ENCODE assay signal across 8 mouse cellular contexts in the genomic region with DNA sequence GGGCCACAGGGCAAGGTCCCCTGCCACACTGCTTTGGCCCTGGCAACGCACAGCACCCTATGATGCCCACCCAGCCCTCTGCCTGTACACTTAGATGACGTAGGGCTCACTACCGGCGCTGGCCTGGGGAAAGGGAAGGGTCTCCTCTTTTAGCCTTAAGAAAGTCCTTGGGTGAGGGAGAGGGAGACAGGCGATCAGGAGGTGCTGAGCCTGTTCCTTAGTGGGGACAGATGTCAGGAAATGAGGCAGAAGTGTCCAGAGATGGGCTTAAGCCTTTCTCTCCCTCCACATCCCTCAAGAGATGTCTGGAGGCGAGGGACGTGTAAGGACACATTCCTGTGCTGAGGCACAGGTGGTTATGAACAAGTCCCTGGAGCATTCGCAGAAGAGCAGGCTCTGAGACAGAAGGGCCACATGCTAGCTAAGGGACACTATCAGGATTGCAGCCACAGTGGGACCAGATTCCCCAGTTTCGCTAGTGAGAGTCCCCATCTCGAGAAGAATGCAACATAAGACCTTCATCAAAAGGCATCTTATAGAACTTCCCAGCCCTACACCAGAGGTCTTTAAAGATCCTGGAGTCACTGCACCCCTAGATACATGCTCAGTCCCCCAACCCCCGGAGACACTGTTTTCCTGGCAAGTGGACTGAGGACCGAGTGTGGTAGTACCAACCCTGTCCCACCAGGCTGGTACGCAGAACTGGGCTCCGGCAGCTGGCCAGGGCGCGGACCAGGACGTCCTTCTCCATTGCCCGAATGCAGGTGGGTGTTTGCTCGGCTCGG. TPM values are rescaled to one million over a fixed set of nuclear protein-coding genes. Genes with fewer than 3 reads are reported as not detected.
DNase-seq lines count a peak whose midpoint lies in the region; ATAC-seq and TF ChIP-seq lines count a peak whose summit lies in the region.

No protein-coding gene starts in this region.

- 28% methylated on average over 20 of the region's 20 CpGs for WGBS in cerebellum, adult 2 months
- 39% methylated on average over 20 of the region's 20 CpGs for WGBS in lung, postnatal 0 days
- 39% methylated on average over 20 of the region's 20 CpGs for WGBS in hindbrain, embryonic 12.5 days

- TF ChIP-seq EP300 in lung, postnatal 0 days (IDR thresholded peaks at IDR 0.05), result no peak

- no peak; the same call in 1 of the 2 replicates for ATAC-seq in cerebellum, adult (ENCODE audit: insufficient number of reproducible peaks, low FRiP score, low TSS enrichment)
- no peak for ATAC-seq in lung, postnatal 0 days
- peak; percentile 3; the same call in 1 of the 2 replicates for ATAC-seq in hindbrain, embryonic 12.5 days (ENCODE audit: low FRiP score)
- 0 out of 2 replicates have a peak, but pooled peaks have one; percentile 5 for ATAC-seq in megakaryocyte-erythroid progenitor cell, adult 5-6 weeks (replicated peaks; ENCODE audit: low FRiP score, low TSS enrichment, poor library complexity, severe bottlenecking)
- no peak for ATAC-seq in frontal cortex, adult (ENCODE audit: low TSS enrichment)

- peak overlapping the region; percentile 65; the same call in 1 of the 2 replicates for H3K27ac ChIP-seq in cerebellum, adult 2 months (ENCODE audit: insufficient read depth, low read length)
- H3K27ac ChIP-seq in lung, postnatal 0 days (ENCODE audit: low read length), result no peak overlapping the region
- no peak overlapping the region for H3K27ac ChIP-seq in hindbrain, embryonic 12.5 days

- no peaks in the 10 kb centered on the region for H3K36me3 ChIP-seq in lung, postnatal 0 days (ENCODE audit: insufficient read depth, low read length)
- H3K36me3 ChIP-seq in hindbrain, embryonic 12.5 days, result no peaks in the 10 kb centered on the region

- no peaks in the 10 kb centered on the region for H3K27me3 ChIP-seq in cerebellum, adult 2 months (ENCODE audit: control insufficient read depth, insufficient read depth, low read length)
- peaks cover 16% of the 10 kb centered on the region for H3K27me3 ChIP-seq in lung, postnatal 0 days (replicated peaks; ENCODE audit: insufficient read depth, low read length)
- peaks cover 60% of the 10 kb centered on the region for H3K27me3 ChIP-seq in hindbrain, embryonic 12.5 days

- TF ChIP-seq POLR2A in cerebellum, adult 2 months (IDR thresholded peaks at IDR 0.05; ENCODE audit: borderline replicate concordance, insufficient read depth, low read length), result no peak

- no peak for DNase-seq in cerebellum, adult 2 months
- no peak for DNase-seq in lung, postnatal 0 days (ENCODE audit: low spot score)
- no peak for DNase-seq in lung, postnatal 25 days (ENCODE audit: low spot score)
- DNase-seq in retina, embryonic 14.5 days (ENCODE audit: low spot score), result no peak

- H3K9ac ChIP-seq in lung, postnatal 0 days (replicated peaks; ENCODE audit: low read depth), result no peak overlapping the region
- H3K9ac ChIP-seq in hindbrain, embryonic 12.5 days, result peak overlapping the region; percentile 70

- H3K4me1 ChIP-seq in cerebellum, adult 2 months (ENCODE audit: control insufficient read depth, insufficient read depth, low read length), result peaks cover 32% of the 10 kb centered on the region
- H3K4me1 ChIP-seq in lung, postnatal 0 days (ENCODE audit: insufficient read depth, low read depth, low read length), result peaks cover 5% of the 10 kb centered on the region; the same call in 1 of the 2 replicates
- H3K4me1 ChIP-seq in hindbrain, embryonic 12.5 days, result peaks cover 15% of the 10 kb centered on the region

- peak overlapping the region; percentile 75 for H3K4me3 ChIP-seq in cerebellum, adult 2 months (replicated peaks; ENCODE audit: insufficient read depth, low read depth, low read length)
- H3K4me3 ChIP-seq in lung, postnatal 0 days (ENCODE audit: low read depth, low read length), result peak overlapping the region; percentile 53
- peak overlapping the region; percentile 61 for H3K4me3 ChIP-seq in hindbrain, embryonic 12.5 days

- H3K9me3 ChIP-seq in lung, postnatal 0 days (ENCODE audit: low read length), result no peaks in the 10 kb centered on the region
- H3K9me3 ChIP-seq in hindbrain, embryonic 12.5 days (replicated peaks), result no peaks in the 10 kb centered on the region

- TF ChIP-seq CTCF in cerebellum, adult 2 months (IDR thresholded peaks at IDR 0.05; ENCODE audit: borderline replicate concordance, insufficient read depth, low read depth, low read length), result no peak
- no peak for TF ChIP-seq CTCF in lung, postnatal 0 days (IDR thresholded peaks at IDR 0.05)

- H3K4me2 ChIP-seq in lung, postnatal 0 days (replicated peaks; ENCODE audit: low read depth, low read length), result peak overlapping the region; percentile 93
- peak overlapping the region; percentile 95 for H3K4me2 ChIP-seq in hindbrain, embryonic 12.5 days (replicated peaks)

RNA-seq across cellular contexts. Expression of gene Coro2a, which starts 1.3 kb away (rescaled TPM):
- polyA plus RNA-seq in cerebellum, adult 2 months (2012; rRNA removed), result 26.6 and 28.8 TPM in 2 replicates
- 2.3 and 2.5 TPM in 2 replicates for polyA plus RNA-seq in lung, postnatal 0 days (2015; fragmentation: Nextera tagmentation; extraction: Ambion mirVana)
- polyA plus RNA-seq in hindbrain, embryonic 12.5 days (2016; fragmentation: Nextera tagmentation; extraction: Ambion mirVana), result 7.0 and 7.4 TPM in 2 replicates
- 9.8 and 18.9 TPM in 2 replicates for total RNA-seq in megakaryocyte-erythroid progenitor cell, adult 5-6 weeks (2014; fragmentation: Nextera tagmentation)
- total RNA-seq in megakaryocyte-erythroid progenitor cell, adult 5-6 weeks (2017), result 1.6 and 7.3 TPM in 2 replicates

RNA-seq across cellular contexts. Expression of gene Tbc1d2, which starts 49.3 kb away (rescaled TPM):
- 3.0 and 3.2 TPM in 2 replicates for polyA plus RNA-seq in cerebellum, adult 2 months (2012; rRNA removed)
- 6.7 and 6.9 TPM in 2 replicates for polyA plus RNA-seq in lung, postnatal 0 days (2015; fragmentation: Nextera tagmentation; extraction: Ambion mirVana)
- 1.4 and 1.5 TPM in 2 replicates for polyA plus RNA-seq in hindbrain, embryonic 12.5 days (2016; fragmentation: Nextera tagmentation; extraction: Ambion mirVana)
- 0.26 and 0.64 TPM in 2 replicates for total RNA-seq in megakaryocyte-erythroid progenitor cell, adult 5-6 weeks (2014; fragmentation: Nextera tagmentation)
- 0.80 and 0.88 TPM in 2 replicates for total RNA-seq in megakaryocyte-erythroid progenitor cell, adult 5-6 weeks (2017)

Comparison
In these comparisons a context has a peak if more than half of its experiments do, and no peak if none do; other contexts are left out.
1. ATAC-seq: peak in hindbrain, embryonic 12.5 days (single experiment) and megakaryocyte-erythroid progenitor cell, adult 5-6 weeks (single experiment); none in cerebellum, adult (single experiment), lung, postnatal 0 days (single experiment) and frontal cortex, adult (single experiment).
2. Peak in every context shown above with its lines, with median percentiles within 50 percentile points of each other: H3K4me3 ChIP-seq.